Mouse (Mus musculus) G1E (cell line): Measurements from ENCODE around the gene Hdac10.

Source experiments
- CTCF ChIP-seq: IDR thresholded peaks from 2 replicates; pipeline ENCODE4 v1.5.1; 2012; ENCODE audit warnings: low read depth, low read length, inconsistent platforms, mixed read lengths
- GATA1 ChIP-seq: IDR thresholded peaks from 2 replicates; pipeline ENCODE4 v1.6.1; 2012; ENCODE audit warnings: borderline replicate concordance, low read length, inconsistent platforms, mixed read lengths
- GATA2 ChIP-seq: IDR thresholded peaks from 2 replicates; pipeline ENCODE4 v1.6.1; 2012; ENCODE audit warnings: low read depth, low read length, inconsistent platforms, borderline replicate concordance
- POLR2AphosphoS5 ChIP-seq: IDR thresholded peaks from 2 replicates; pipeline ENCODE4 v1.6.1; 2012; ENCODE audit warnings: low read depth, low read length, inconsistent platforms; ENCODE audit not compliant: insufficient replicate concordance
- TAL1 ChIP-seq: conservative IDR thresholded peaks from 2 replicates; pipeline ENCODE4 v1.6.1; 2012; ENCODE audit warnings: low read depth, low read length, inconsistent platforms, mixed read lengths

DNA sequence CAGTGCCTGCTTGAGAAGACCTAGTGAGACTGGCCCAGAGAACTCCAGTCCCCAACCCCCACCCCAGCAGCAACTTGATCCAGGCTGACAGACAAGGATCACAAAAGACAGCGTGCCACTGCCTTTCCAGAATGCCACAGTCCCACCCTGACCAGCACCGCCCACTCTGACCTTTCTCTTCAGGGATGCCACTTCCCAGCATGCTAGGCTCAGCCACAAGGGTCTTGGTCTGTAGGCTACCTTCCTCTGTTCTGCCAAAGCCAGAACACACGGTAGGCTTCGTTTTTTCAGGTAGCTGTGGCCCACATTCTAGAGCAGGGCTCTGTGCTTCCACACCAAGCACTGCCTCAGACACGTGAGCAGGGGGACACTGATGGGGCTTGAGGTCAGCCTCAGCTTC is 25.9 kb downstream of the Hdac10 start:
- TF ChIP-seq CTCF (no peak), GATA2 (no peak), TAL1 (no peak), GATA1 (no peak), POLR2AphosphoS5 (no peak)
